Mouse (Mus musculus) hematopoietic stem cell, adult 5-6 weeks (primary cell): ENCODE results near the gene Sdccag8. TPM values are rescaled to one million over a fixed set of nuclear protein-coding genes. Genes with fewer than 3 reads are reported as not detected.

Source experiments
- ATAC-seq, 2 experiments: fragments of 125-278 bp in 1 of 2; replicated peaks in 1 of 2; 2 replicates each; pipeline ENCODE4 v1.8.0; 2016 to 2017; ENCODE audit warnings: inconsistent platforms in 2 of 2, mild to moderate bottlenecking in 2 of 2, moderate number of reproducible peaks in 2 of 2, low read depth in 1 of 2, moderate TSS enrichment in 1 of 2; ENCODE audit not compliant: low FRiP score in 2 of 2, poor library complexity in 2 of 2, severe bottlenecking in 2 of 2, insufficient read depth in 1 of 2, low TSS enrichment in 1 of 2
- total RNA-seq: library from RNA; stranded (forward); fragments of 172-1452, 232-1000 nt; gene quantifications from 2 replicates; pipeline ENCODE4 v1.2.3, GENCODE M21; 2017

Gene Sdccag8
- total RNA-seq, 1 experiment from 2014 or later = 36.5 TPM

DNA sequence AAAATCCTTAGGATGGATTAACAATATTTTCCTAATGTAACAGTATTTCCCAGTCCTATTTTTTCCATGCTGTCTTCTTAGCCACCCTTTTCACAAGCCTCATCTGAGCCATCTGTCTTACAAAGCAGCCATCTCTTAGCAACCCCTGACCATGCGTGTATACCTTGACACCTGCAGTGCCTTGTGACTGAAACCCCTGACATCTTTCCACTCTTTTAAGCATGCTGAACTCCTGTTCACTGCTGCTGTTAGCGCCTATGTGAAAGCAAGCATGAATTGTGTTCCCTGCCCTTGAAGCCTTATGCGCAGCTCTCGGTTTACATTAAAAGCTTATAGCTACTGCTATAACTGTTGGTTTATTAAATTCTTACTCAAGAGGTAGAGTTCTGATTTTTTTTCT lies 10.6 kb downstream of the Sdccag8 start:
- ATAC-seq = no peak

- ATAC-seq = peak in 1 of 2 experiments; percentile 49; a peak in 1 of 4 replicates
Observed at GRCm38 (mm10) chr1:176826186-176826585, 11.7 kb downstream of the Sdccag8 start.

GRCm38 (mm10) chr1:176826931-176827330 lies 12.5 kb downstream of the Sdccag8 start:
- peak in 1 of 2 experiments; percentile 23; a peak in 1 of 4 replicates for ATAC-seq

GRCm38 (mm10) chr1:176827365-176827764 lies 12.9 kb downstream of the Sdccag8 start:
- ATAC-seq = peak in 1 of 2 experiments; percentile 61; a peak in 1 of 4 replicates

GRCm38 (mm10) chr1:176827945-176828485 lies 13.6 kb downstream of the Sdccag8 start:
- no peak for ATAC-seq

DNA sequence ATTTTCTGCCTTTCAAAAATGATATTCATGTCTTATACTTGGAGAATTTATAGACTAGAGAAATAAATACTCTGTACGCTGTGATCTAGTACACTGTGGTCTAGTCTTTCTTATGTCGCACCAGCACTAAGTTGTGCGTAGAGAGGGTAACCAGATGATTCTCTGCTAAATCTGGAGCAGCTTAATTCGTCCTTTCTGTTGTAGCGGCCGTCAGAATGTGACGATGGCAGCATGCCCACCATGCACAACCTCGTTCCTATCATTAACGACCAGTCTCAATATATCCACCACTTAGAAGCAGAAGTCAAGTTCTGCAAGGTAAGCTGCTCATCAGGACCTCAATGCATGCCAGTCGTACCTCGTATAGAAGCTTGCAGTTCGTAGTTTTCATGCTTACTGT lies 14.2 kb downstream of the Sdccag8 start:
- ATAC-seq = no peak

DNA sequence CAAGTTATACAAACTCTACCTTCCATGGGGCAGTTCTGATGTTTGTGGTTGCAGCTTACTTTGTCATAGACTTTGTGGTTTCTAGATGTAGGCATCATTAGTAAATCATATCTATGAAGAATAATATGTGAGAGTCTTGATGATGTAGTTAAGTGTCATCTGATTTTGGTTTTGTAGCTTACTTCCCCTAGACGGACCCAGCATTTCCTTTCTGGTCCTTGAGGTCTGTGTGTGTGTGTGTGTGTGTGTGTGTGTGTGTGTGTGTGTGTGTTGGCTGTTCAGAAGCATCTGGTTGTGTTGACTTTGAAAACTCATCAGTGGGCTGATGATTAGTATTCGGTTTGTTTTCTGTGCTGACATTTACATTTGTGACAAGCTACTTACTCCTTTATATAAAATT lies 17.6 kb downstream of the Sdccag8 start:
- no peak for ATAC-seq

GRCm38 (mm10) chr1:176832607-176833006 lies 18.1 kb downstream of the Sdccag8 start:
- peak; percentile 22 to 29; a peak in 2 of 4 replicates for ATAC-seq

DNA sequence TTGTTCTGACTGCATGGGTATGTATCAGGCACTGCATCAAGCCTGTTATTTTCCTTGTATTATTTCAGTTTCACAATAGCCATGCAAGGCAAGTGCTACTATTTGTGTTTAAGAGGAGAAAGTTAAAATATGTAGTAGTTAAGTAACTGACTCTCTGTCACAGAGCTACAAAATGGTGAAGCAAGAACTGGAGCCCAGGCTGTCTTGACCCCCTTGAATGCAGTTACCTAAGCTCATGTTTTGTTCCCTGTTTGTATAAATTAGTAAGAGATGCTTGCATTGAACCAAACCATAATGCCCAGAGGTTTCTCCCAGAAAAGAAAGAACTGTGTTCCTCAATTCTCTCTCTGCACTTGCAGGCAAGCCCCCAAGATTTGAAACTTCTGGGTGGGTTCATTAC lies 18.8 kb downstream of the Sdccag8 start:
- no peak for ATAC-seq

- ATAC-seq = no peak
Observed at GRCm38 (mm10) chr1:176833948-176834347, 19.5 kb downstream of the Sdccag8 start.

DNA sequence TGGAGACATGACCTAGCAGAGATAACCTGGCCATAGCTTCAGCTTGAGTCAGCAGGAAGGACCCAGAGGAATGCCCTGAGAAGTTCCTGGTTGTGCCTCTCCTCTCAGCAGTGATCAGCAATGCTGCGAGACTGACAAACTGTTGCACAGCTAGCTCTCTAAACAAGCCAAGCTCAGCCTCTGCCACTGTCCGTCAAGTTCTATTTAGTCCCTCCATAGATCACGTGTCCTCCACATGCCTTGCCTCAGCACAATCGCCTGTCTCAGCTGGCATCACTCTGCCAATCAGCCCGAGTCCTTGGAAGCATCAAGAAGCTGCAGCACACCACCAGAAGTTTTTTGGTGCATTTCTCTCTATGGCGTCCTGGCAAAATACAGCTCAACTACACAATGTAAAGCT lies 20.4 kb downstream of the Sdccag8 start:
- ATAC-seq = no peak

DNA sequence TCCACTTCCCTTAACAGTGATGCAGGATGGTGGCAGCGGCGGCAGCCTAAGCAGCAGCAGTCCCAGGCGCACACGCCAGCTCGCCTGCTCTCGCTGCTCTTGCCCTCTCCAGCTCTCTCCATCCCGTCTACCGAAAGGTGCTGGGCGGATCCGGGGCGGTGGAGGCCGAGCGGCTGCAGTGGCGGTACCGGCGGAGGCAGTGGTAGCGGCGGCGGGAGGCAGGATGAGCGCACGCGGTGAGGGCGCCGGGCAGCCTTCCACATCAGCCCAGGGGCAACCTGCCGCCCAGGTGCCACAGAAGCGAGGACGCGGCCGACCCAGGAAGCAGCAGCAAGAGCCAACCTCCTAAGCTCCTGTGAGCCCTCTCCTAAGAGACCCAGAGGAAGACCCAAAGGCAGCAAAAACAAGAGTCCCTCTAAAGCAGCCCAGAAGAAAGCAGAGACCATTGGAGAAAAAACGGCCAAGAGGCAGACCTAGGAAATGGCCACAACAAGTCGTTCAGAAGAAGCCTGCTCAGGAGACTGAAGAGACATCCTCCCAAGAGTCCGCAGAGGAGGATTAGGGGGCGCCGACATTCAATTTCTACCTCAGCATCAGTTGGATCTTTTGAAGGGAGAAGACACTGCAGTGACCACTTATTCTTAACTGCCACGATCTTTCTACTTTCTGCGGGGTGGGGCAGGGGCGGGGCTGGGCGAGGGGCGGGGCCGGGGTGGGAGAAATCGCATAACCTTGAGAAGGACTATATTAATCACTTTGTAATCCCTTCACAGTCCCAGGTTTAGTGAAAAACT lies 21.2 kb downstream of the Sdccag8 start:
- ATAC-seq = peak; percentile 29 to 59; a peak in 2 of 4 replicates

- 0 out of 4 replicates have a peak, but pooled peaks of 1 of the 2 experiments have one; percentile 3 for ATAC-seq
Observed at GRCm38 (mm10) chr1:176836562-176836961, 22.1 kb downstream of the Sdccag8 start.

- peak; percentile 45 to 51; a peak in 3 of 4 replicates for ATAC-seq
Observed at GRCm38 (mm10) chr1:176845082-176845977, 30.9 kb downstream of the Sdccag8 start.

GRCm38 (mm10) chr1:176847118-176847859 lies 32.8 kb downstream of the Sdccag8 start:
- ATAC-seq = no peak

GRCm38 (mm10) chr1:176848613-176849290 lies 34.3 kb downstream of the Sdccag8 start:
- no peak for ATAC-seq

DNA sequence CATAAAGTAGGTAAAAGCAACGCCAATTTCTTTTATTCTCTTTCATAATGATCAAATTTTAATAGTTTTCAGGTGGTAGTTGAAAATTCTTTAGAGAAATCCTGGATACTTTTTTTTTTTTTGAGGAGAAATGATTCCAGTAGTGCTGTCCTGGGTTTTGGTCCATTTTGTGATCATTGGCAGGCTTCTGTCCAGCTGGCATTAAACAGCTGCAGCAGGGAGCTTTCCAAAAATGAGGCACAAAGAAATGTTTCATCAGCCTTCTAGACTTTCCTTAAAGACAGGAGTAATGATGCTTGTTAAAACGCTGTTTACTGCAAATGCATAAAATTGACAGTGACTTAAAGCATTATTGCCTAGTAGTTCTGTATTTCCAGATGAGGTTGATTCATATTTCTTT lies 34.9 kb downstream of the Sdccag8 start:
- ATAC-seq = no peak
